Comparison of ENCODE assay signal across 8 mouse cellular contexts in genomic region chr2:31449441-31449815, GRCm38 (mm10). TPM values are rescaled to one million over a fixed set of nuclear protein-coding genes. Genes with fewer than 3 reads are reported as not detected.
DNase-seq lines count a peak whose midpoint lies in the region; ATAC-seq lines count a peak whose summit lies in the region.

No protein-coding gene starts in this region.

- H3K27me3 ChIP-seq in lung, embryonic 15.5 days = no peaks in the 10 kb centered on the region
- H3K27me3 ChIP-seq in hindbrain, embryonic 12.5 days = peaks cover 16% of the 10 kb centered on the region; the same call in 1 of the 2 replicates
- H3K27me3 ChIP-seq in limb, embryonic 15.5 days = no peaks in the 10 kb centered on the region

- DNase-seq in lung, adult 18-20 months = no peak
- peak; percentile 50 to 77 for DNase-seq in cerebellum, postnatal 4 days (ENCODE audit: low spot score in 2 of 2)
- DNase-seq in right cerebral cortex, postnatal 10 days (ENCODE audit: low spot score in 2 of 2) = peak; percentile 83 to 88
- no peak for DNase-seq in urinary bladder, adult 2 months (ENCODE audit: low spot score)
- DNase-seq in spleen, postnatal 4 days (ENCODE audit: low spot score in 2 of 2) = no peak

- H3K36me3 ChIP-seq in lung, embryonic 15.5 days = no peaks in the 10 kb centered on the region
- H3K36me3 ChIP-seq in hindbrain, embryonic 12.5 days = no peaks in the 10 kb centered on the region
- no peaks in the 10 kb centered on the region for H3K36me3 ChIP-seq in limb, embryonic 15.5 days

- no peak overlapping the region for H3K9ac ChIP-seq in lung, embryonic 15.5 days
- H3K9ac ChIP-seq in hindbrain, embryonic 12.5 days = no peak overlapping the region
- no peak overlapping the region for H3K9ac ChIP-seq in limb, embryonic 15.5 days

- no peaks in the 10 kb centered on the region for H3K9me3 ChIP-seq in lung, embryonic 15.5 days
- H3K9me3 ChIP-seq in hindbrain, embryonic 12.5 days (replicated peaks) = no peaks in the 10 kb centered on the region
- no peaks in the 10 kb centered on the region for H3K9me3 ChIP-seq in limb, embryonic 15.5 days

- no peak overlapping the region for H3K4me3 ChIP-seq in lung, embryonic 15.5 days
- no peak overlapping the region for H3K4me3 ChIP-seq in hindbrain, embryonic 12.5 days
- H3K4me3 ChIP-seq in limb, embryonic 15.5 days = no peak overlapping the region

- H3K27ac ChIP-seq in lung, embryonic 15.5 days = peak overlapping the region; percentile 5; the same call in 1 of the 2 replicates
- peak overlapping the region; percentile 31 for H3K27ac ChIP-seq in hindbrain, embryonic 12.5 days
- H3K27ac ChIP-seq in limb, embryonic 15.5 days = peak overlapping the region; percentile 38; the same call in 1 of the 2 replicates

- H3K4me2 ChIP-seq in lung, embryonic 15.5 days = no peak overlapping the region
- no peak overlapping the region for H3K4me2 ChIP-seq in hindbrain, embryonic 12.5 days (replicated peaks)
- H3K4me2 ChIP-seq in limb, embryonic 15.5 days = no peak overlapping the region

- ATAC-seq in lung, embryonic 15.5 days (ENCODE audit: borderline replicate concordance, extremely low read depth, low FRiP score, low TSS enrichment) = no peak
- ATAC-seq in hindbrain, embryonic 12.5 days (ENCODE audit: low FRiP score) = peak; percentile 91
- ATAC-seq in limb, embryonic 15.5 days (ENCODE audit: insufficient number of reproducible peaks, low FRiP score, low TSS enrichment, low read depth) = no peak

- 46% methylated on average over 4 of the region's 4 CpGs for WGBS in lung, embryonic 15.5 days
- WGBS in hindbrain, embryonic 12.5 days = 36% methylated on average over 4 of the region's 4 CpGs
- WGBS in limb, embryonic 15.5 days = 29% methylated on average over 4 of the region's 4 CpGs

- H3K4me1 ChIP-seq in lung, embryonic 15.5 days = peaks cover 47% of the 10 kb centered on the region
- H3K4me1 ChIP-seq in hindbrain, embryonic 12.5 days = peaks cover 38% of the 10 kb centered on the region
- H3K4me1 ChIP-seq in limb, embryonic 15.5 days = peaks cover 34% of the 10 kb centered on the region

RNA-seq across cellular contexts. Expression of gene Ass1, which starts 20.6 kb away (rescaled TPM):
- 30.3 and 37.2 TPM in 2 replicates for polyA plus RNA-seq in lung, embryonic 15.5 days (2015; fragmentation: Nextera tagmentation; extraction: Ambion mirVana)
- polyA plus RNA-seq in hindbrain, embryonic 12.5 days (2016; fragmentation: Nextera tagmentation; extraction: Ambion mirVana) = 7.2 and 7.7 TPM in 2 replicates
- 44.1 and 45.8 TPM in 2 replicates for polyA plus RNA-seq in limb, embryonic 15.5 days (2015; fragmentation: Nextera tagmentation; extraction: Ambion mirVana)
- polyA plus RNA-seq in urinary bladder, adult 2 months (2012; rRNA removed) = 34.7 and 39.5 TPM in 2 replicates

Comparison
In these comparisons a context has a peak if more than half of its experiments do, and no peak if none do; other contexts are left out.
1. DNase-seq: peak in cerebellum, postnatal 4 days (2 of 2) and right cerebral cortex, postnatal 10 days (2 of 2); none in lung, adult 18-20 months (0 of 2), urinary bladder, adult 2 months (single experiment) and spleen, postnatal 4 days (0 of 2).
2. Peak in every context shown above with its lines, with median percentiles within 50 percentile points of each other: H3K27ac ChIP-seq.